Mouse (Mus musculus) adrenal gland, adult 2 months (tissue): Measurements from ENCODE around the gene Dennd6b. TPM values are rescaled to one million over a fixed set of nuclear protein-coding genes. Genes with fewer than 3 reads are reported as not detected.

Source experiments
- DNase-seq: peaks from one replicate; pipeline ENCODE4 v3.0.0; 2021
- polyA plus RNA-seq: library from polyadenylated mRNA; depleted of rRNA; stranded (reverse); fragments of >200 nt; gene quantifications from 2 replicates; pipeline ENCODE4 v1.2.3, GENCODE M21; 2012
- total RNA-seq, 2 experiments: library from RNA; stranded (reverse); gene quantifications; 2 replicates each; pipeline ENCODE4 v1.2.3; 2021

Dennd6b gene
- total and polyA plus RNA-seq, 3 experiments: 5.2 to 24.9 (median 5.7) TPM

DNA sequence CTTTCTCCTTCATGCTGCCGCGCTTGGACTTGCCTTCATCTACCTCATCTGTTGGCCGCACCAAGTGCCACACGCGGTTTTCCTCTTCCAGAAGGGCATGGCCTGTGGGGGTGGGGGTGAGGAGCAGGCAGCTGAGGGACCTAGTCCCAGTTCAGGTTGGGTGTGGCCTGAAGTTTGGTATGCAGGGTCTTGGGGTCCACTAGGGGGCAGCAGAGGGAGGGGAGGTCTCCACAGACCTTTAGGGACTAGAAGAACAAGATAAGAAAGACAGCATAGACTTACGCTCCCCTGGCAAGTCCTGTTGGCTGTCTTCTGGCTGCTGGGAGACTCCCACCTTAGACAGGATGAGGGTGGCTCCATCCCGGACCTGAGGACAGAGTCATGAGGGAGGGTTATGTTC, 38.3 kb downstream of the Dennd6b start:
- peak; percentile 59 for DNase-seq

DNA sequence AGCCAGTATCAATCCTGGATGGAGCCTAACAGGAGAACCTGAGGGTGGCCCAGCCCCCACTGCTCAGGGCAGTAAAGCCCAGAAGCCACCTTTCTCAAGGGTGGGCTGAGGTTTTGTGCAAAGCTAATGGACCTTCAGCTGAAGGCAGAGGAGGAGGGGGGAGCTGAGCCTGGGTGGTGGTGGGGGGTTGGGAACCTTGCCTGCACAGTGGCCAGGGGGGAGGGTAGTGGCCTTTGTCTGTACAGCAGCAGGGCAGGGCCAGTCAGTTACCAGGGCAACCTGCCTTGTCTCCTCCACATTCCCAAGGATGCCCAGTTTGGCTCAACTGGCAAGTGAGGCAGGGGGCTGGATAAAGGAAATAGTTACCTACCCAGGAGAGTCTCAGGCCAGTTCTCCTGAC, 44.0 kb downstream of the Dennd6b start:
- DNase-seq: no peak

DNA sequence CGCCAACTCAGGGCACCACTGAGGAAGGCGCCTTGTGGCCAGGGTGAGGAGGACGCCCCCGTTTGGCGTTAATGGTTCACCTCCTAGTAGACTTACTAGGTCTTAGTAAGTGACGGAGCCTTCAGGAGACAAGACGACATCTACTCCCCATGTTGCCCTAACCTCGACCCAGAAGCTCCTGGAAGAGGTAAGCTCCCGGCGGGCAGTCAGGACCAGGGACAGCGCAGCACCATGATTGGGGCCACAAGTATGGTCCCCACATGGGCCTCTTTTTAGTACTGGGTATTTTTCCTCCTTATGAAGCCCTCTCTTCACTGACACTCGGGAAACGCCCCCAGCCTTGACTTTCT, 46.3 kb downstream of the Dennd6b start:
- peak; percentile 52 for DNase-seq

- peak; percentile 51 for DNase-seq
These were observed 46.8 kb downstream of the Dennd6b start, which contains the start of gene Mapk11 for GRCm38 (mm10) chr15:89149271-89150040. Gene Mapk11, minus strand, starts transcription at chr15:89149628.

DNA sequence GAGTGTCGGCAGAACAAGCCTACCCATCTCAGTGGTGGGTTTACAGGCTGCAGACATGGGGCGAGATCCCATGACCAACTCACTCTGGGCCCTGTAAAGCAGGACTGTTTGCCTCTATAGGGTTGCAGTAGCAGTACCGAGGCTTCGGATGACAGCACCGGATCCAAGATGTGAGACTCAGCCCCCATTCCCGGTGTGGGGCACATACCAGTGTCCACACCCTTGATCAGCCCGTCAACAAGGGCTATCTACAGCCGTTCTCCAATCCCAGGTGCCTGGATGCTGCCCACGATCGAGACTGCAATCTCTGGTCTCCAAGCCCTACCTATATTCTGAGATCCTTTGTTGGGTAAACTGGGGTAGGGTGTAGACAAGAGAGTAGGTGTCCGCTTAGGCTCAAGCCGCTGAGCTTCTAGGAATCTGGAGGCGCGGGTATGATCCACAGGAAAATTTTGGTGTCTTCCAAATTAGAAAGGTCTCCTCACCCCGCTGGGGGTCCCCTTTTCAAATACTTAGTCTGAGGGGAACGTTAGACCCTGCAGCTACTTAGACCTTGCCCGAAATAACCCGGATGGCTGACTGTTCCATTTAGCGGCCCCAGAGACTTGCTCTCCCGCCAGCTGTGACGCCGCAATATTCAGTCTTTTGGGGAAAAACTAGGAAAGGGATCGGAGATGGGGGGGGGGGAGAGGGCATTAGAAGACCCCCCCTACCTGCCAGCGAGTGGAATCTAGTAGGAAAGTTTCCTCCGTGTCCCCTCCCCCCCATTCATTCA, 47.6 kb downstream of the Dennd6b start:
- no peak for DNase-seq

GRCm38 (mm10) chr15:89147895-89148294, 48.4 kb downstream of the Dennd6b start:
- DNase-seq: no peak

- no peak for DNase-seq
These were observed 48.8 kb downstream of the Dennd6b start for GRCm38 (mm10) chr15:89147456-89147855.

- DNase-seq: no peak
These were observed 49.3 kb downstream of the Dennd6b start for GRCm38 (mm10) chr15:89147024-89147423.

GRCm38 (mm10) chr15:89146537-89146936, 49.8 kb downstream of the Dennd6b start:
- peak; percentile 50 for DNase-seq

DNA sequence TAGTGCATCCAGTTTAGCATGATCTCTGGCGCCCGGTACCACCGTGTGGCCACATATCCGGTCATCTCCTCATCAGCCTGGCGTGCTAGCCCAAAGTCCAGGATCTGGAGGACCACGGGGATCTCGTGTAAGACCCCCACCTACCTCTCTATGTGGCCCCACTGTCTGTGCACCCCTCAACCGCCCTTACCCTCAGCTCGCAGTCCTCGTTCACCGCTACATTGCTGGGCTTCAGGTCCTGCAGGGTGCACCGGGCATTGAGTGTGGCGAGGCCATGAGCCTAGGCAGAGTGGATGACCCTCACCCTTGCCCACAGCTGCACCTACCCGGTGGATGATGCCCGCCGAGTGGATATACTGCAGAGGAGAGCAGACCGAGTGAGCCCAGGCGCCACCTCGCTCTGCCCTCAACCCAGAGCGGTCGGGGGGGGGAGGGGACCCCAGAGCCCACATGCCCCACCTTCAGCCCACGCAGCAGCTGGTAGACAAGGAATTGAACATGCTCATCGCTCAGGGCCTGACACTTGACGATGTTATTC, 50.4 kb downstream of the Dennd6b start:
- no peak for DNase-seq

GRCm38 (mm10) chr15:89144965-89145364, 51.3 kb downstream of the Dennd6b start:
- no peak for DNase-seq

GRCm38 (mm10) chr15:89143134-89143533, 53.2 kb downstream of the Dennd6b start:
- no peak for DNase-seq

GRCm38 (mm10) chr15:89141905-89142304, 54.4 kb downstream of the Dennd6b start:
- no peak for DNase-seq

GRCm38 (mm10) chr15:89141443-89141842, 54.9 kb downstream of the Dennd6b start:
- DNase-seq: no peak

GRCm38 (mm10) chr15:89140659-89141252, 55.5 kb downstream of the Dennd6b start, which contains the start of gene Mapk12:
Gene Mapk12, minus strand, starts transcription at chr15:89140703.
- peak; percentile 71 for DNase-seq

GRCm38 (mm10) chr15:89140048-89140658, 56.1 kb downstream of the Dennd6b start:
- DNase-seq: peak; percentile 51

DNA sequence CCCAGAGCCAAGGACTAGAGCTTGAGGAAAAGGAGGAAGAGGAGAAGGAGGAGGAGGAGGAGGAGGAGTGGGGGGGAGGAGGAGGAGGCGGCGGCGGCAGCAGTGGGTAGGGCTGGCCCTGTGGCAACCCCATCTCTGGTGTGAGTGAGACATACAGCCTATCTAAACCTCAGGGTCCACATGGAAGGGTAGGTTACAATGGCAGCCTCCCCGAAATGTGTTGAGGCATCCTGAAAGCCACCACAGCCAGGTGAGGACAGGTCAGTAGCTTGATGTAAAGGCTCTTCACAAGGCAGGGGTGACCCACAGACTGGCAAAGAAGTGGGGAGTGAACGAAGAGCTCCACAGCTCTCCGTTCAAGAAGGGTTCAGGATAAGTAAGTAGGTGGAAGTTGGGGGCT, 57.8 kb downstream of the Dennd6b start:
- no peak for DNase-seq

DNA sequence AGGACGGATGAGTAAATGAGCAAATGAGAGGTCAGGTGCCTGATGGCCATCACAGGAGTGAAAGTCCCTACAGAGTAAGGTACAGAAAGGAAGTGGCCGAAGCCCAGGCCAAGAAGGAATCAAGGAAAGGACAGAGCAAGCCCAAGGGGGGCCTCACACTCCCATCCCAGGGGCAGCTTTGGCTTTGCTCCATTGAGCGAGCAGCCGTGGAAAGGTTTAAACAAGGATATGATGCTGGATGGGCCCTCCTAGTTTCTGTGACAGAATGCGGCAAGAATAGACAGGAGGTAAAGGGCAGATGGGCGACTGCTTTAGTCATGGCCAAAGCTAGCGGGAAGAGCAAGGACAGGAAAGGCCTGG, 58.3 kb downstream of the Dennd6b start:
- no peak for DNase-seq

DNA sequence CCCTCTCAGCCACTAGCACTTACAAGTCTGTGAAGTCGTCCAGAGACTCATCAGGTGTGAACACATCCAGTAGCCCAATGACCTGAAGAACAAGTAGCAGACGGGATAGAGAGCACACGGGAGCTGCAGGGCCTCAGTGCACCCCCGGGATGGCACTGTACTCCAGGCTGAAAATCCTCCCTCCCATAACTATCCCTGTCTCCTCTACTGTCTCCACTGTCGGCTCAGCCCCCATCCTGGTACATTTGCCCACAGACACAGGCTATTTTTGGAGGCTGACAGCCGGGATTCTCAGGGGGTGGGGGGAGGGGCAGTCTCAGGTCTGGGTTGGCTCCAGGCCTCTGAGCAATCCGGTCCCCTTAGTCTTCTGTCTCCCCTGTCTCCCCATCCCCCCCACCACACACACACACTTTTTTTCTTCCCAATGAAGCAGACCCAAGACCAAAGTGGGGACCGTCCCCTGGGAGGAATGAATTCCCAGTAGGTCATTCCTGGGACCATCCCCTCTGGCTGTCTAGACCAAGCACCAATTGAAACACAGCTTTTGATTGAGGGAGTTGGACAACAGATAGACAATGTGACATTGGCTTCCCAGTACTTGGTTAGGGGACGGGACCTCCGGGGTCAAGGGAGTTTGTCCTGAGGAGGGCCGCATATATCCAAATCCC, 58.8 kb downstream of the Dennd6b start:
- no peak for DNase-seq

DNA sequence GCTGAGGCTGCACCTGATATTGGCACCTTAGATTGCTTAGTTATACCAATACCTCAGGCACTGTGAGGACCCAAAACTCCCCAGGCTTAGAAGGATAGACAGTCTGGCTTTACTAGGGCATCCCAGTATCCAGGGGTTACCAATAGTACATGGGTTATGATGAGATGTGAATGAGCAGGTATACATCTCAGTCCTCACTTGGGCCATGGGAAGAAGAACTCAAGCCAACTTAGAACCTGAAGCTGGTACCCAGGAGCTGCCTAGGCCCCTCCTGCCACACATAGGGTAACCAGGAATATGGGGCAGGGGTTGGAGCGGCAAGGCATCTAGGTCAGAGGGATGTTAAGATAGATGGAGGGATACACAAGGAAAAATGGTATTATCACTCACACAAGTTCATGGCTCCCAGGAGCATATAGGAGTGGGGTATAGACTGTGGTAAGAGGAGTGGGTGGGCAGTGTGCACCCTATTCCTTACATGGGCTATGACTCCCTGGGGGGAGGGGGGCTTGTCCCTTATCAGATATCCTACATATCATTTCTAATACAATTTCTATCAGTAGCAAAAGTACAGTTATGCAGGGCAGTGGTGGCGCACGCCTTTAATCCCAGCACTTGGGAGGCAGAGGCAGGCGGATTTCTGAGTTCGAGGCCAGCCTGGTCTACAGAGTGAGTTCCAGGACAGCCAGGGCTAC, 59.7 kb downstream of the Dennd6b start:
- no peak for DNase-seq
